In genomic region chr7:142523200-142523990, GRCm38 (mm10) we compare ENCODE assay signal across 11 mouse cellular contexts. TPM values are rescaled to one million over a fixed set of nuclear protein-coding genes. Genes with fewer than 3 reads are reported as not detected.
DNase-seq lines count a peak whose midpoint lies in the region; ATAC-seq and TF ChIP-seq lines count a peak whose summit lies in the region.
"Had no signal": no experiment of that assay in that cellular context is flagged by ENCODE, and none has a peak within 500 bp of the region (broad histone marks: within the 10 kb centered on the region; RNA-seq: fewer than 3 reads in every experiment).

No protein-coding gene starts in this region.

- peaks cover 45% of the 10 kb centered on the region for H3K4me1 ChIP-seq in midbrain, embryonic 10.5 days
- H3K4me1 ChIP-seq in midbrain, postnatal 0 days (ENCODE audit: insufficient read depth, low read length): no peaks in the 10 kb centered on the region
- H3K4me1 ChIP-seq in limb, embryonic 14.5 days (ENCODE audit: control insufficient read depth, insufficient read depth, low read length): peaks cover 60% of the 10 kb centered on the region

- no peaks in the 10 kb centered on the region for H3K9me3 ChIP-seq in midbrain, embryonic 10.5 days (replicated peaks)
- no peaks in the 10 kb centered on the region for H3K9me3 ChIP-seq in midbrain, postnatal 0 days (ENCODE audit: low read length)
- no peaks in the 10 kb centered on the region for H3K9me3 ChIP-seq in limb, embryonic 14.5 days (ENCODE audit: control insufficient read depth, low read length)

- intact Hi-C loops in heart, postnatal 25 days (cut with DNase I): loop anchor here (2.0 to 5.0 kb wide), 2 partner anchors 57 to 149 kb away; no protein-coding TSS in a partner anchor

- H3K4me3 ChIP-seq in midbrain, embryonic 10.5 days: no peak overlapping the region
- H3K4me3 ChIP-seq in midbrain, postnatal 0 days (ENCODE audit: low read depth, low read length): no peak overlapping the region
- H3K4me3 ChIP-seq in limb, embryonic 14.5 days (replicated peaks; ENCODE audit: low read length): no peak overlapping the region
- H3K4me3 ChIP-seq: erythroblast, embryonic 14.5 days; left cerebral cortex, adult 2 months had no signal

- no peaks in the 10 kb centered on the region for H3K36me3 ChIP-seq in midbrain, embryonic 10.5 days
- H3K36me3 ChIP-seq in midbrain, postnatal 0 days (ENCODE audit: insufficient read depth, low read length): no peaks in the 10 kb centered on the region
- H3K36me3 ChIP-seq in limb, embryonic 14.5 days (ENCODE audit: control insufficient read depth, insufficient read depth, low read length): no peaks in the 10 kb centered on the region

- no peak for TF ChIP-seq CTCF in midbrain, postnatal 0 days (IDR thresholded peaks at IDR 0.05)

- ATAC-seq in midbrain, postnatal 0 days (ENCODE audit: low FRiP score): no peak
- ATAC-seq in limb, embryonic 14.5 days (ENCODE audit: low FRiP score, low read depth): 0 out of 2 replicates have a peak, but pooled peaks have one; percentile 16

- peak overlapping the region; percentile 68 for H3K27ac ChIP-seq in midbrain, embryonic 10.5 days (replicated peaks)
- H3K27ac ChIP-seq in midbrain, postnatal 0 days (ENCODE audit: low read depth, low read length): no peak overlapping the region
- peak overlapping the region; percentile 80 for H3K27ac ChIP-seq in limb, embryonic 14.5 days (replicated peaks; ENCODE audit: low read depth, low read length)
- H3K27ac ChIP-seq: left cerebral cortex, adult 2 months had no signal

- H3K27me3 ChIP-seq in midbrain, embryonic 10.5 days (ENCODE audit: low read depth, poor library complexity, severe bottlenecking): no peaks in the 10 kb centered on the region
- H3K27me3 ChIP-seq in midbrain, postnatal 0 days (ENCODE audit: insufficient read depth, low read length): no peaks in the 10 kb centered on the region
- no peaks in the 10 kb centered on the region for H3K27me3 ChIP-seq in limb, embryonic 14.5 days (ENCODE audit: control insufficient read depth, insufficient read depth, low read length)

- no peak overlapping the region for H3K4me2 ChIP-seq in midbrain, postnatal 0 days (ENCODE audit: low read depth, low read length, poor library complexity, severe bottlenecking)
- H3K4me2 ChIP-seq in limb, embryonic 14.5 days (replicated peaks; ENCODE audit: low read depth, low read length, severe bottlenecking): no peak overlapping the region

- H3K9ac ChIP-seq in midbrain, postnatal 0 days (replicated peaks; ENCODE audit: low read length, poor library complexity, severe bottlenecking): no peak overlapping the region
- H3K9ac ChIP-seq in limb, embryonic 14.5 days (ENCODE audit: low read depth, low read length, severe bottlenecking): no peak overlapping the region

- WGBS in midbrain, embryonic 10.5 days: 63% methylated on average over 17 of the region's 17 CpGs
- WGBS in midbrain, postnatal 0 days: 61% methylated on average over 17 of the region's 17 CpGs
- WGBS in limb, embryonic 14.5 days: 30% methylated on average over 17 of the region's 17 CpGs

- DNase-seq in heart, adult 8-10 months (ENCODE audit: low spot score): peak; percentile 11
- DNase-seq in heart, postnatal 25 days (ENCODE audit: low spot score): no peak
- DNase-seq in midbrain, embryonic 10.5 days (ENCODE audit: low spot score): no peak
- DNase-seq in midbrain, postnatal 0 days (ENCODE audit: low spot score): no peak
- no peak for DNase-seq in limb, embryonic 14.5 days (ENCODE audit: low spot score)
- DNase-seq in B cell, adult 2 months: no peak
- no peak for DNase-seq in urinary bladder, postnatal 14 days (ENCODE audit: low spot score)
- no peak for DNase-seq in layer of hippocampus, adult 8-10 months (ENCODE audit: low spot score in 2 of 2)

- TF ChIP-seq POLR2A in limb, embryonic 14.5 days (IDR thresholded peaks at IDR 0.05; ENCODE audit: borderline replicate concordance, extremely low read depth, insufficient read depth, insufficient read length): no peak

RNA-seq across cellular contexts. Expression of gene Mrpl23, which starts 9.1 kb away (rescaled TPM):
- total RNA-seq in heart, adult 8-10 months (2022): 10 to 100 TPM in 2 of 4 experiments, 1 to 10 TPM in 1, under 1 TPM in 1; 0.90 to 35.4 (median 16.1) TPM
- 10 to 100 TPM; 16.1 to 39.0 TPM for total RNA-seq in heart, postnatal 25 days (2021)
- 15.8 and 20.3 TPM in 2 replicates for polyA plus RNA-seq in midbrain, embryonic 10.5 days (2016; fragmentation: Nextera tagmentation; extraction: Ambion mirVana)
- 56.3 and 60.8 TPM in 2 replicates for total RNA-seq in midbrain, postnatal 0 days (2014; rRNA removed)
- polyA plus RNA-seq in midbrain, postnatal 0 days (2015; fragmentation: Nextera tagmentation; extraction: Ambion mirVana): 24.6 and 30.1 TPM in 2 replicates
- polyA plus RNA-seq in limb, embryonic 14.5 days (2012; rRNA removed): 94.6 and 97.2 TPM in 2 replicates
- polyA plus RNA-seq in limb, embryonic 14.5 days (2014; fragmentation: Nextera tagmentation; extraction: Ambion mirVana): 30.0 and 40.8 TPM in 2 replicates
- 1 to 10 TPM; 4.8 to 6.8 (median 5.7) TPM for total RNA-seq in layer of hippocampus, adult 8-10 months (2022)

RNA-seq across cellular contexts. Expression of gene Tnnt3, which starts 24.8 kb away (rescaled TPM):
- total RNA-seq in heart, adult 8-10 months (2022): 10 to 100 TPM in 1 of 4 experiments, 1 to 10 TPM in 3; 7.6 to 13.6 (median 9.6) TPM
- 1 to 10 TPM in 1 of 2 experiments, not detected in 1; 2.0 TPM for total RNA-seq in heart, postnatal 25 days (2021)
- polyA plus RNA-seq in midbrain, embryonic 10.5 days (2016; fragmentation: Nextera tagmentation; extraction: Ambion mirVana): 1.9 TPM in 2 replicates
- 1.3 and 1.5 TPM in 2 replicates for total RNA-seq in midbrain, postnatal 0 days (2014; rRNA removed)
- 2.0 and 3.1 TPM in 2 replicates for polyA plus RNA-seq in midbrain, postnatal 0 days (2015; fragmentation: Nextera tagmentation; extraction: Ambion mirVana)
- polyA plus RNA-seq in limb, embryonic 14.5 days (2012; rRNA removed): 42.5 and 114 TPM in 2 replicates
- polyA plus RNA-seq in limb, embryonic 14.5 days (2014; fragmentation: Nextera tagmentation; extraction: Ambion mirVana): 101 and 183 TPM in 2 replicates
- total RNA-seq in layer of hippocampus, adult 8-10 months (2022): 1 to 10 TPM in 2 of 4 experiments, not detected in 2; 1.2 to 3.8 TPM
- total RNA-seq: granulocyte monocyte progenitor cell, adult 5-6 weeks; left cerebral cortex, adult 2 months had no signal
- polyA plus RNA-seq: erythroblast, embryonic 14.5 days had no signal
